Mouse (Mus musculus) megakaryocyte, adult 5-6 weeks (primary cell): ENCODE data around the gene Man1c1. TPM values are rescaled to one million over a fixed set of nuclear protein-coding genes. Genes with fewer than 3 reads are reported as not detected.

Experiments
- ATAC-seq: 2 replicates; pipeline ENCODE4 v1.8.0; 2016; ENCODE audit warnings: mild to moderate bottlenecking, inconsistent platforms; ENCODE audit not compliant: poor library complexity, severe bottlenecking
- total RNA-seq, 2 experiments: library from RNA; stranded (forward) in 1 of 2; stranded (reverse) in 1 of 2; fragments of 153-499, 151-499 nt in 1 of 2; fragments of 221-1000, 200-1000 nt in 1 of 2; gene quantifications; 2 replicates each; pipeline versions ENCODE4 v1.2.3 to v1.2.4; 2015 to 2017

Gene Man1c1
- total RNA-seq, 2 experiments from 2014 or later, result 16.9 to 28.0 TPM

- ATAC-seq, result 0 out of 2 replicates have a peak, but pooled peaks have one; percentile 19
These were observed 144.9 kb downstream of the Man1c1 start for GRCm38 (mm10) chr4:134559154-134559553.

- peak; percentile 56 for ATAC-seq
These were observed 145.4 kb downstream of the Man1c1 start for GRCm38 (mm10) chr4:134558570-134559113.

GRCm38 (mm10) chr4:134557626-134558249 is 146.4 kb downstream of the Man1c1 start:
- peak; percentile 66 for ATAC-seq

- no peak for ATAC-seq
These were observed 148.0 kb downstream of the Man1c1 start for GRCm38 (mm10) chr4:134555956-134556580.

- no peak for ATAC-seq
These were observed 150.5 kb downstream of the Man1c1 start for GRCm38 (mm10) chr4:134553631-134554030.

GRCm38 (mm10) chr4:134551494-134552316 is 152.4 kb downstream of the Man1c1 start, which contains the start of gene Selenon:
Gene Selenon (minus strand): TSS chr4:134552166.
- ATAC-seq, result peak; percentile 20

- ATAC-seq, result no peak
These were observed 154.2 kb downstream of the Man1c1 start for GRCm38 (mm10) chr4:134549899-134550298.

GRCm38 (mm10) chr4:134548169-134548938 is 155.7 kb downstream of the Man1c1 start:
- peak; percentile 78 for ATAC-seq

GRCm38 (mm10) chr4:134546814-134547705 is 157.0 kb downstream of the Man1c1 start:
- ATAC-seq, result peak; percentile 33

GRCm38 (mm10) chr4:134543261-134543660 is 160.8 kb downstream of the Man1c1 start:
- ATAC-seq, result peak; percentile 56

- ATAC-seq, result no peak
These were observed 161.4 kb downstream of the Man1c1 start for GRCm38 (mm10) chr4:134542726-134543125.

- ATAC-seq, result no peak
These were observed 165.0 kb downstream of the Man1c1 start for GRCm38 (mm10) chr4:134538997-134539580.

- no peak for ATAC-seq
These were observed 168.3 kb downstream of the Man1c1 start for GRCm38 (mm10) chr4:134535787-134536151.

- peak; percentile 97 for ATAC-seq
These were observed 168.9 kb downstream of the Man1c1 start, which contains the start of gene Mtfr1l for GRCm38 (mm10) chr4:134534932-134535786. Gene Mtfr1l (minus strand): TSS chr4:134535387.

- peak; percentile 56 for ATAC-seq
These were observed 169.8 kb downstream of the Man1c1 start for GRCm38 (mm10) chr4:134534124-134534886.

- ATAC-seq, result no peak
These were observed 170.7 kb downstream of the Man1c1 start for GRCm38 (mm10) chr4:134533421-134533820.

- no peak for ATAC-seq
These were observed 171.2 kb downstream of the Man1c1 start for GRCm38 (mm10) chr4:134532928-134533327.
